Mouse (Mus musculus) liver, postnatal 0 days (tissue): ENCODE measurements at regions not wholly inside any gene's neighbourhood (a gene's known extent, or its start where the extent isn't known, plus 50 kb on each side); places are given as distances from the start of the nearest gene placed in this dataset.

Source experiments
- ATAC-seq: fragments of 200-750 bp; cut with Nextera tagmentation; 2 replicates; pipeline ENCODE4 v1.8.0; 2017; ENCODE audit warnings: mild to moderate bottlenecking, moderate library complexity
- DNase-seq: peaks from one replicate; pipeline ENCODE4 v3.0.0-alpha.2; 2016
- H3K27ac ChIP-seq: fragments of 300-500 bp; sonication (generic); 2 replicates; pipeline ENCODE4 v1.5.1; 2014; ENCODE audit warnings: antibody characterized with exemption, moderate library complexity, mild to moderate bottlenecking, low read depth
- H3K27me3 ChIP-seq: fragments of 300-500 bp; sonication (generic); 2 replicates; pipeline ENCODE4 v1.6.1; 2014; ENCODE audit warnings: low read length, control low read depth, mixed read lengths; ENCODE audit not compliant: insufficient read depth
- H3K36me3 ChIP-seq: fragments of 300-500 bp; sonication (generic); replicated peaks from 2 replicates; pipeline ENCODE4 v1.6.1; 2014; ENCODE audit warnings: mild to moderate bottlenecking, control low read depth, low read length, moderate library complexity, mixed read lengths; ENCODE audit not compliant: insufficient read depth
- H3K4me1 ChIP-seq: fragments of 300-500 bp; sonication (generic); 2 replicates; pipeline ENCODE4 v1.6.1; 2014; ENCODE audit warnings: antibody characterized with exemption, mild to moderate bottlenecking, control low read depth; ENCODE audit not compliant: insufficient read depth
- H3K4me2 ChIP-seq: fragments of 300-500 bp; sonication (generic); 2 replicates; pipeline ENCODE4 v1.6.1; 2014; ENCODE audit warnings: low read depth, mild to moderate bottlenecking, low read length, moderate library complexity, mixed read lengths
- H3K4me3 ChIP-seq: fragments of 300-500 bp; sonication (generic); 2 replicates; pipeline ENCODE4 v1.5.1; 2014; ENCODE audit warnings: low read depth, low read length
- H3K9ac ChIP-seq: fragments of 300-500 bp; sonication (generic); replicated peaks from 2 replicates; pipeline ENCODE4 v1.6.1; 2014; ENCODE audit warnings: mild to moderate bottlenecking, moderate library complexity
- H3K9me3 ChIP-seq: fragments of 300-500 bp; sonication (generic); 2 replicates; pipeline ENCODE4 v1.6.1; 2016; ENCODE audit warnings: mild to moderate bottlenecking, control low read depth, low read length, mixed read lengths
- CTCF ChIP-seq: sonication (generic); IDR thresholded peaks from 2 replicates; pipeline ENCODE4 v1.5.1; 2016; ENCODE audit warnings: antibody characterized with exemption, low read depth
- EP300 ChIP-seq: IDR thresholded peaks from 2 replicates; pipeline ENCODE4 v1.6.1; 2016; ENCODE audit warnings: antibody characterized with exemption, low read depth, mild to moderate bottlenecking
- WGBS: fragments of 180-500 bp; shearing (Covaris S2); extraction: QIAGEN DNeasy Blood & Tissue Kit; methylation state at CpG from one replicate; pipeline ENCODE4 v1.1.7; 2014; ENCODE audit not compliant: insufficient replicate concordance; 5-methylcytosine and 5-hydroxymethylcytosine counted together

DNA sequence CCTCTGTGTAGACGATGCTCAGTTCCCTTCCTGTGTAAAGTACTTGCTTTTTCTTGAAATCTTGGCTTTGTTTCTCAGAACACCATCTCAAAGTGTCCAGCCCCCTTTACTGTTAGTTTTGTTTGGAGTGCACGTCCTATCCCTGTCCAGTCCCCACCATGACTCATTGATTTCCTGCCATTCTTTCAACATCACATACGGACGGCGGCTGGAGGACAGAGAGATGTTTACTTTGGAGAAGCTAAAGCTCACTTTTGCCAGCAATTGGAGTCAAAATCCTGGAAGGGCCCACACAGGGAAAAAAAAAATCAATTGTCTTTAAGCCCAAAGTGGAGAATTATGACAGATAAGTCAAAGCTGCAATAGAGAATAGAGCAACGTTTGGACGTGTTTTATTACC lies 51.8 kb downstream of the Gm5426 start:
- ATAC-seq (peak; percentile 94), DNase-seq (peak; percentile 61)
- Histone ChIP-seq H3K4me1 (peaks cover 14% of the 10 kb centered on the region), H3K27ac (peak overlapping the region; percentile 69), H3K4me3 (no peak overlapping the region), H3K9me3 (no peaks in the 10 kb centered on the region), H3K4me2 (peak overlapping the region; percentile 50), H3K27me3 (no peaks in the 10 kb centered on the region), H3K36me3 (no peaks in the 10 kb centered on the region), H3K9ac (no peak overlapping the region)
- TF ChIP-seq CTCF = no peak
- TF ChIP-seq EP300 = peak; percentile 85
- 30% methylated on average over 7 of the region's 7 CpGs for WGBS

DNA sequence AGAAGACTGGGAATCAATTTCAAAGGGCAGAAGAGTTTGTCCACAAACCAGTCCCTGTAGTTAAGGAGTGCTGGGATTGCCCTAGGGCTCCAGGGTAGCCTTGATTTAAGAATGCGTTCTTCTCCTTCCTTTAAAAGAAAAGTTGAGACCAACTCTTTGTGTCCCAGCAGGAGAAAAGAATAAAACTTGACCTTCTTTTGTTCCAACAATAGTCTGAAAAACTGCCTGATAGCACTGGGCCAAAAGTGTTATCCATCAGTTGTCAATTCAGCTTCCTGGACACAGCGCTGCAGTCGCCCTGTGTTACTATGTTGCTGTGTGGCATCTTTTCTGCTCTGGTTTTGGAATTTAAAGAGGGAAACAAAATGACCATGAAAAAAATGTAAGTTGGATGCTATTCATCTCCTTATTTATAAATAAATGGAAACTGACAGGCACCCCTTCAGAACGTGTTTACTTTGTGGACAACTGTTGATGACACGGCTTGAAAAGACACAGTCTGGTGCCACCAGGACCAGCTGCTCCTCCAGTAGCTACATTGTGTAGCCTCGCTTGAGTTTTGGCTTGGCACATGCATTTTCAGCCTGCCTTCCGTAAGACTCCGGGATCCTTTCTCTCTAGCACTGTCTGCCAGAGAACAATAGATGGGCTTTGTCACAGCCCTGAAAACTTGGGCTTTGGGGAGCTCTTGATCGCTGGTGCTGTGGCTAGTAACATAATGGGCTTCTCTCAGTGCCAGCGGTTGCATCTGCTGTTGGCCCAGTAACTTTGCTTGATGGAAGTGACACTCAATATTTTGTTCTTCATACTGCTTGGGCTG lies 54.0 kb downstream of the Gm5426 start:
- Histone ChIP-seq H3K27ac (no peak overlapping the region), H3K9ac (no peak overlapping the region), H3K9me3 (no peaks in the 10 kb centered on the region), H3K4me3 (no peak overlapping the region), H3K27me3 (no peaks in the 10 kb centered on the region), H3K4me2 (no peak overlapping the region), H3K4me1 (peaks cover 14% of the 10 kb centered on the region), H3K36me3 (no peaks in the 10 kb centered on the region)
- no peak for TF ChIP-seq EP300
- TF ChIP-seq CTCF = no peak
- ATAC-seq = no peak
- 83% methylated on average over 10 of the region's 10 CpGs for WGBS
- no peak for DNase-seq

DNA sequence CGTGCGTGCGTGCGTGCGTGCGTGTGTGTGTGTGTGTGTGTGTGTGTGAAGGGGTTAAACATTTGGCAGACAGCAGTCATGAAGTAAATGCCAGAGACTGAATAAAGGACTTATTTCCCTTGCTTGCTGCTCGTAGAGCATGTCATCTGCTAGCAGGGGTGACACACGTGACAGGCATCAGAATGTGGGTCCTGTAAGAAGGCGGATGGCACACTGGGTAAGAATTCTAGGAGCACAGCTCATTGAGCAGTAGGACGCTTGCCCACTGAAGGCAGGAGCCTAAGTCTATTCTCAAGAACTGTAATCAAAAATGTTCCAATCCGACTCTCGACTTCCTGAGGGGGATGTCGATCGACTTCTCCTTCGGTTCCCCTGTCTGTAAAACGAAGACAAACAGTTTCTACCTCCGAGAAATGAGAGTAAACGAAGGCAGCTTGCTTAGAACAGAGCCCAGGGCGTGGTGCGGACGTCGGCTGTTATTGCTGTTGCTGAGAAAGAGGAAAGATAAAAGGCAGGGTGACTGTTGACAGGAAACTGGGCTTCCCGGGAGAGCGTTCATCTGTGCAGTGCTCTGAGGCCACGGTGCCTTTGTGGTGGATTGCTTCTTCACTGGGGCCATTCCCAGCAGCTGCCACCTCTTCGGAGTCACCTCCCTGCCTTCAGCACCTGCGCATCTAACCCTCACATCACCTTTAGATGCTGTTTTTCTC lies 64.7 kb downstream of the Gm5426 start:
- Histone ChIP-seq H3K27ac (peak overlapping the region; percentile 50), H3K4me2 (peak overlapping the region; percentile 47), H3K4me3 (no peak overlapping the region), H3K9me3 (no peaks in the 10 kb centered on the region), H3K27me3 (no peaks in the 10 kb centered on the region), H3K9ac (peak overlapping the region; percentile 23; the same call in 1 of the 2 replicates), H3K4me1 (peaks cover 5% of the 10 kb centered on the region; the same call in 1 of the 2 replicates), H3K36me3 (no peaks in the 10 kb centered on the region)
- ATAC-seq (peak; percentile 73), DNase-seq (peak; percentile 47)
- 45% methylated on average over 27 of the region's 27 CpGs for WGBS
- TF ChIP-seq EP300 (peak; percentile 48; the same call in 1 of the 2 replicates), CTCF (no peak)

DNA sequence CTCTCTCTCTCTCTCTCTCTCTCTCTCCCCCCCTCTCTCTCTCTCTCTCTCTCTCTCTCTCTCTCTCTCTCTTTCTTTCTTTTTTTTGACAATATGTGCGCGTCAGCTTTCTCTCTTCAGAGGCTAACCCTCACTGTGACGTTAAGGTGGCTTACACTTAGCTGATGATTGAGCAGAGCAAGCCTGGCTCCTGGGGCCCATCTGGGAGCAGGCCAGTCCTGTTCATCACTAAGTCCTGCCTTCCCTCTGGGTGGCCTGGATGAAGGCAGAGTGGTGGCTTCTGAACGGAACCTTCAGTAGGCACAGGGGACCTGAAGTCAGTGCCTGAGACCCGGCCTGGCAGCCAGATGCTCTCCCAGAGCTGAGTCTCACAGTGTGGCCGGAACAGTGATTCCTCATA lies 65.5 kb downstream of the Gm5426 start:
- H3K4me1 ChIP-seq = peaks cover 5% of the 10 kb centered on the region; the same call in 1 of the 2 replicates
- DNase-seq (no peak), ATAC-seq (no peak)
- H3K4me2 ChIP-seq = no peak overlapping the region; the same call in 1 of the 2 replicates
- H3K27ac ChIP-seq = no peak overlapping the region
- WGBS = 61% methylated on average over 6 of the region's 6 CpGs
- H3K9me3 ChIP-seq = no peaks in the 10 kb centered on the region
- TF ChIP-seq EP300 = no peak
- no peak for TF ChIP-seq CTCF
- no peaks in the 10 kb centered on the region for H3K36me3 ChIP-seq
- no peak overlapping the region for H3K4me3 ChIP-seq
- H3K27me3 ChIP-seq = no peaks in the 10 kb centered on the region
- no peak overlapping the region for H3K9ac ChIP-seq

DNA sequence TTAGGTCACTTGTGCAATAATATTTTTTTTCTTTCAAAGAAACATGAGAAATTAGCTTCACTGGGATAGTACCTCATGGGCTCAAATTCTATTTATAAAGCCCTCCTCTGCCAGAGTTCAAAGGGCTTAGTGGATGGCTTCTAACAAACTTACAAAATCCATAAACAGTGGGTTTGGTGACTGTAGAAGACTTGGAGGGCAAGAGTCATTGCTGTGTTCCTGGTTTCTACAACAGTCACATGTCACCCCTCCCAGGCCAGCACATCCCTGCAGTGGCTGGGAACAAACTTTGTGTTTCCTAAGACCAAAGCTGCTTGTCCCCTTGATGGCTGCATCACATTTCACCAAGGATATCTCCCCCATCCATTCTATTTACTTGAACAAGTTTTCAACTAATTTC lies 66.5 kb downstream of the Gm5426 start:
- no peak overlapping the region for H3K4me2 ChIP-seq
- H3K4me3 ChIP-seq = no peak overlapping the region
- no peaks in the 10 kb centered on the region for H3K27me3 ChIP-seq
- no peak overlapping the region for H3K9ac ChIP-seq
- H3K27ac ChIP-seq = no peak overlapping the region
- no peaks in the 10 kb centered on the region for H3K9me3 ChIP-seq
- no peaks in the 10 kb centered on the region for H3K36me3 ChIP-seq
- ATAC-seq (0 out of 2 replicates have a peak, but pooled peaks have one; percentile 45), DNase-seq (no peak)
- peaks cover 5% of the 10 kb centered on the region; the same call in 1 of the 2 replicates for H3K4me1 ChIP-seq
- TF ChIP-seq CTCF (no peak), EP300 (no peak)

DNA sequence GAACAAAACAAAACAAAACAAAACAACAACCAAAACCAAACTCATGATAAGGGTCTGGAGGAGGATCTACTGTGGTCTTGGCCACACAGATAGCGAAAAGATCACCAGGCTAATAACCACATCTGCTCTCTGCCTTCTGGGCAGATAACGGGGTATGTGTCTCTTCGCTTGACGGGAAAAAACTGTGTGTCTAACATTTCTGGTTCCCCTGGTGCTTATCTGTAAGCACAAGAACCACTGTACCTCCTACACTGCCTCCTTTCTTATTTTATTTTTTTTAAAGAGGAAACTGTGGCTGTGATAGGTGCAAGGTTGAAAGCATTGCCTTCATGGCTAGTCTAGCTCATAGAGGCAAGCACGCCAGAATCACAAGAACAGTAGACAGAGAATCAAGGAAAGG lies 67.8 kb downstream of the Gm5426 start:
- TF ChIP-seq EP300 (peak; percentile 89), CTCF (no peak)
- no peak overlapping the region for H3K4me3 ChIP-seq
- H3K4me1 ChIP-seq = peaks cover 5% of the 10 kb centered on the region
- DNase-seq = no peak
- H3K9ac ChIP-seq = no peak overlapping the region
- WGBS = 54% methylated on average over 5 of the region's 5 CpGs
- no peak overlapping the region for H3K27ac ChIP-seq
- no peak overlapping the region for H3K4me2 ChIP-seq
- H3K9me3 ChIP-seq = no peaks in the 10 kb centered on the region
- H3K27me3 ChIP-seq = no peaks in the 10 kb centered on the region
- peak; percentile 72 for ATAC-seq
- no peaks in the 10 kb centered on the region for H3K36me3 ChIP-seq
